Mouse (Mus musculus): ENCODE results near the gene Dnah5.

The Dnah5 gene

GRCm38 (mm10) chr15:28203111-28204075 lies at the start of gene Dnah5:
TSS of gene Dnah5 (plus strand) at chr15:28203752.
- no peak for DNase-seq

- peak; percentile 31 for DNase-seq
Observed at GRCm38 (mm10) chr15:28154822-28155501, 48.6 kb upstream of the Dnah5 start.

- peak; percentile 55 for DNase-seq
Observed at GRCm38 (mm10) chr15:28158771-28159489, 44.6 kb upstream of the Dnah5 start.

GRCm38 (mm10) chr15:28162291-28162690 lies 41.3 kb upstream of the Dnah5 start:
- no peak for DNase-seq

GRCm38 (mm10) chr15:28165234-28165633 lies 38.3 kb upstream of the Dnah5 start:
- DNase-seq = no peak

- no peak for DNase-seq
Observed at GRCm38 (mm10) chr15:28166090-28166489, 37.5 kb upstream of the Dnah5 start.

- DNase-seq = no peak
Observed at GRCm38 (mm10) chr15:28178951-28179350, 24.6 kb upstream of the Dnah5 start.

GRCm38 (mm10) chr15:28179556-28179955 lies 24.0 kb upstream of the Dnah5 start:
- no peak for DNase-seq

GRCm38 (mm10) chr15:28181862-28182261 lies 21.7 kb upstream of the Dnah5 start:
- peak; percentile 86 for DNase-seq

GRCm38 (mm10) chr15:28182567-28182966 lies 21.0 kb upstream of the Dnah5 start:
- DNase-seq = no peak

- DNase-seq = peak; percentile 54
Observed at GRCm38 (mm10) chr15:28187472-28188360, 15.8 kb upstream of the Dnah5 start.

- DNase-seq = no peak
Observed at GRCm38 (mm10) chr15:28188361-28189011, 15.1 kb upstream of the Dnah5 start.

- DNase-seq = no peak
Observed at GRCm38 (mm10) chr15:28189668-28190067, 13.9 kb upstream of the Dnah5 start.

GRCm38 (mm10) chr15:28198609-28199008 lies 4.9 kb upstream of the Dnah5 start:
- no peak for DNase-seq

GRCm38 (mm10) chr15:28204626-28205025 lies 1.1 kb downstream of the Dnah5 start:
- no peak for DNase-seq

GRCm38 (mm10) chr15:28207545-28207944 lies 4.0 kb downstream of the Dnah5 start:
- DNase-seq = no peak

GRCm38 (mm10) chr15:28213057-28213456 lies 9.5 kb downstream of the Dnah5 start:
- DNase-seq = no peak

GRCm38 (mm10) chr15:28216358-28216757 lies 12.8 kb downstream of the Dnah5 start:
- no peak for DNase-seq

- no peak for DNase-seq
Observed at GRCm38 (mm10) chr15:28227316-28227715, 23.8 kb downstream of the Dnah5 start.

- no peak for DNase-seq
Observed at GRCm38 (mm10) chr15:28260250-28260649, 56.7 kb downstream of the Dnah5 start.

GRCm38 (mm10) chr15:28299438-28299837 lies 95.9 kb downstream of the Dnah5 start:
- no peak for DNase-seq

GRCm38 (mm10) chr15:28307131-28307530 lies 103.6 kb downstream of the Dnah5 start:
- DNase-seq = no peak
